Mouse (Mus musculus) heart, embryonic 12.5 days (tissue): ENCODE results near the gene Ninl. TPM values are rescaled to one million over a fixed set of nuclear protein-coding genes. Genes with fewer than 3 reads are reported as not detected.

Experiments
- polyA plus RNA-seq: library from polyadenylated mRNA; unstranded; fragments of >200 nt; fragmentation: Nextera tagmentation; extraction: Ambion mirVana; gene quantifications from 2 replicates; pipeline ENCODE4 v1.2.1, GENCODE M21; 2016

Gene Ninl
- polyA plus RNA-seq, 1 experiment from 2014 or later = 8.4 TPM

Other genes starting within 250 kb of the Ninl start
- 47.9 and 49.2 TPM in 2 replicates for gene Abhd12, start 134.6 kb downstream of the Ninl start, polyA plus RNA-seq
- gene Gins1, start 134.0 kb downstream of the Ninl start, polyA plus RNA-seq = 30.5 and 34.2 TPM in 2 replicates
- gene Nanp, start within 50 bp of the Ninl start, polyA plus RNA-seq = 23.5 and 23.7 TPM in 2 replicates
- gene Gm14151, start 53.0 kb upstream of the Ninl start, polyA plus RNA-seq = not detected in 2 replicates
- not detected in 2 replicates for gene Gm14147, start 58.9 kb upstream of the Ninl start, polyA plus RNA-seq